Mouse (Mus musculus): Measurements from ENCODE around the gene Tle6.

DNA sequence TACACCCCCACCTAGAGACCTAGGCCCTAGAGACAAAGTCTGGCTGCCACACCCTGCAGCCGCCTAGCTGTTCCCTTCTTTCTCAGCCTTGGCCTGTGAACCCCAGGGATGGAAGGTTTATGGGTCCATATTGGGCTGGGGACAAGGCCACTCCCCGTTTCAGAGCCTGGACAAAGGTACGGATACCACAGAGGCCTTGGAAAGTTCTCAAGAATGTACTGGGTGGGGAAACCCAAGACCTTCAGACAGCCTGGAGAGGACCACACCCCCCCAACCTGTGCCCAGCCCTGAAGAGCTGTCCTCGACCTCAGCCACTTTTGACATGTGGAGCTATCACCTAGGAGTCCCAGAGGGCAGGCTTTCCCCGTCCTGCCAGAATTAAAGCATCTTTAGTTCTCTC lies 51.9 kb downstream of the Tle6 start:
- TF ChIP-seq CTCF (IDR thresholded peaks at IDR 0.05; ENCODE audit: extremely low read depth, insufficient read depth, low read length) = no peak
- no peak for TF ChIP-seq POLR2A (IDR thresholded peaks at IDR 0.05; ENCODE audit: extremely low read depth, insufficient read depth, low read length)

Data from cortical plate, adult 2 months (tissue).